Mouse (Mus musculus) layer of hippocampus, adult 11-12 months (tissue): ENCODE measurements around the gene Klhl35.
"Not testable (repeated sequence)": the region's sequence is repeated elsewhere in the genome, so short reads cannot be mapped to it uniquely, and the experiment has no call there.

Experiments
- DNase-seq: peaks from one replicate; pipeline ENCODE4 v3.0.0; 2022; ENCODE audit warnings: low spot score

Klhl35 gene

DNA sequence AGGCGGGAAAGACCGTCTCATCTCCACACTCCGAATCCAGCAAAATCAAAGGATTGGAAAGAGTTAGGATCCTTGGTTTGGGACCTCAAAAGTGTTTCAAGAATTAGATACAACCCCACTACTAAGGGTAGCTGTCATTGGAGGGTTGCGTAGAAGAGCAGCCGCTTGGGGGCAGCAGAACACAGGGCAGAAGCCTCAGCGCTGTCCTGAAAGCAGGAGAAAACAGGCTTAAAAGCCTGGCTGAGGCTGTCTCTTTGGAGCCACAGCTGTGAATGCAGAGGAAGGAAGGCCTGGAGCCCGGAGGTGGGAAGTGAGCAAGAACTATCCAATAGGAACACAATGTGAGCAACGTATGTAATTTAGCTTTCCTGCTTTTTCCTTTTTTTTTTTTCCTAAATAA, 34.4 kb downstream of the Klhl35 start:
- peak; percentile 90 for DNase-seq

DNA sequence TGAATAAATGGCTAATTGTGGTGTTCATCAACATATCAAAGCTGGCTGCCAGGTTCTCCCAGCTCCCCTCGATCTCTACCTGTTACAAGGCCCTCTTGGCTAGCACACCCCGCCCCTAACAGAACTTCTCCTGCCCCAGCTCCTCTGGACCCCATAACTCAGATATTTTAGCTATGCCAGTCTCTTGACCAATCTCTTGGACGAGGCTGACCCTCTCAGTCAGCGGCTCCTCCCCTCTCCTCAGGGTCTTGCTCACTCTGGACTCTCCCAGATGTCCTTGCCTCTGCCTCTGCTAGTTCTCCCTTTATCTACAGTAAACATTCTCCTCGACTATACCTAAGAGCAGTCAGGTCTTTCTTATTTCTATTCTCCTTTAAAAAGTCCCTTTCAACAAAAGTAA, 34.9 kb downstream of the Klhl35 start:
- DNase-seq = no peak

GRCm38 (mm10) chr7:99501148-99501547, 35.3 kb downstream of the Klhl35 start:
- no peak for DNase-seq

GRCm38 (mm10) chr7:99504556-99504955, 38.8 kb downstream of the Klhl35 start:
- DNase-seq = no peak

- DNase-seq = not testable (repeated sequence)
These were observed 42.4 kb downstream of the Klhl35 start for GRCm38 (mm10) chr7:99508187-99508586.

DNA sequence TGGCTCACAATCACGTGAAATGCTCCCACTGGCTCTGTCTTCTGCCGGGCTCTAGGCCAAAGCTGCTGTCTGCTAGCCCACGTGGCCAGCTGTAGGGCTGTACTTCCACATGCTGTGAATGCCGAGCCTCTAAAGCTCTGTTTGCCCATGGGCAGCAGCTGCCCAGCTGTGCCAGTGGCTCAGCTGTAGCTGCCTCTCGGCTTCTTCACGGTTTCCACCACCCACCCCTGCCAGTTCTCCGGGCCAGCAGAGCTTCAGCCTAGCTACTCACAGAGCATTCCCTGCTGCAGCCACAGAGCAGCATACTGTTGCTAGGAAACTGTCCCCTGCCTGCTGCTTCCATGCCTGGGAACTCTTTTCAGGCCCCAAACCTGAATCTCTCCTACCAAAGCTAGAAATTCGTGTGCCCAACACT, 44.3 kb downstream of the Klhl35 start:
- peak; percentile 69 for DNase-seq

GRCm38 (mm10) chr7:99516092-99516813, 50.4 kb downstream of the Klhl35 start:
- no peak for DNase-seq

DNA sequence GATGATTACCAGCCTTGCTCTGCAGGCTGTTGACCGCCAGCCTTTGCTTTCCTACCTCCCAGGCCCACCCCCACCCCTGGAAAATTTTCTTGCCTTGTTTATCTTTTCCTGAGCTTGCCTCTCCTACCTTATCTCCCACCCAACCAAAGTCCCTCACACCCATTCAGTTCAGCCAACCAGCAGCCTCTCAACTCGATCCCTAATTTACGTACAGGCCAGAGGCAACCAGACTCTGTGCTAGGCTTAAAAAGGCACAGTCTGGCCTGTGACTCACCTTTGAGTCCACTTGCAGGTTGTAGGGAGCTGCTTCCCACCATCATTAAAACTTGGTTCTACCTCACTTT, 51.0 kb downstream of the Klhl35 start:
- DNase-seq = no peak

DNA sequence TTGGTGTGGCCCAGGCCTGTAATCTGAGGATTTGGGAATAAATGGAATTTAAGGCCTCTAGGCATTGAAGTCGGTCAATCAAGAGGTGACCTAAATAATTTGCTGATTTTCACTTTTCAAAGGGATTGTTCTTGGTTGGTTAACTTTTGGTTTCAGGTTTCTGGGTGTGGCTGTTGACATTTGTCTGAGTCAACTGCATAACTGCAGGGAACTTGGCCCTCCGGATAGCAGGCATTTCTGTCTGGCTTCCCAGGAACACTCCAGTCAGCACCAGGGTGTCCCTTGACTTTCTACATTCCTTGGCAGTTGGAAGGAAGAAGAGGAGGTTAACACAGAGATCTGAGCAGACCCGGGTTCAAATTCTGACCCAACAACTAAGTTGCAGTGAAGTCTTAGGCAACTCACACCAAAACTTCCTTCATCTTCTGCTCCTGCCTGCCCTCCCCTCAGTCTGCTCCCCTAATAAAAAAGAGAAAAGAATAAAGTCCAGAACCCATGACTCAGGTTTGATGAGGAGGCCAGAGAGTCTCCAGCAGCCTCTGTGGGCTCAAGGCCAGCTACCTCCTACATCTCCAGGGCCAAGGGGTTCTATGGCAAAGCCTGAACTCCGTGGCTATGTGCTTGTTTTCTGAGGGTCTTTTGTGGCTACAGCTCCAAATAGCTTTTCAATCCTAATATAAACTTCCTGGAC, 53.3 kb downstream of the Klhl35 start:
- no peak for DNase-seq

DNA sequence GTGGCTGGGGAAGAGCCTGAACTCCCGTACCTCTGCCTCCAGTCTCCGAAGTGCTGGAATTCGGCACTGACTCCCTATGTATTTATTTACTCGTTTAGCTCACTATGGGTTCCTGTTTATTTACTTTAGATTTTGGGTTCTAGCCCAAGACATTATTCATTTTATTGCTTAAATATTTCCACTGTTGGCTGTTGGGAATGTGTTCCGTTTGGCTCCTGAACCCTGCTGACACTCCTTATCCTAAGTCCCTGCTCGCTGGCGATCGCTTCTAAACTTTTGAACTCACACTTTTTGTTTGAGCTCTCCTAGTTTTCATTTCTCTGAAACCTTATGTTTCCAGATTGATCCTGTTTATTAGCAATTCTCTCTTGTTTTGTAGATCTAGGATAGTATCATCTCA, 57.3 kb downstream of the Klhl35 start:
- no peak for DNase-seq
